Mouse (Mus musculus): ENCODE results near the gene Tuba1c.

The Tuba1c gene

GRCm38 (mm10) chr15:99029619-99030584, at the start of gene Tuba1c:
TSS of gene Tuba1c (plus strand) at chr15:99029891.
- ATAC-seq (ENCODE audit: low TSS enrichment) = no peak

- no peak for ATAC-seq (ENCODE audit: low TSS enrichment)
Observed at GRCm38 (mm10) chr15:98980012-98980614, 49.6 kb upstream of the Tuba1c start.

GRCm38 (mm10) chr15:98982100-98982499, 47.6 kb upstream of the Tuba1c start:
- ATAC-seq (ENCODE audit: low TSS enrichment) = no peak

GRCm38 (mm10) chr15:98983431-98984081, 46.1 kb upstream of the Tuba1c start:
- ATAC-seq (ENCODE audit: low TSS enrichment) = no peak

- ATAC-seq (ENCODE audit: low TSS enrichment) = no peak
Observed at GRCm38 (mm10) chr15:98984681-98985080, 45.0 kb upstream of the Tuba1c start.

GRCm38 (mm10) chr15:98985240-98985981, 44.3 kb upstream of the Tuba1c start:
- peak; percentile 86 for ATAC-seq (ENCODE audit: low TSS enrichment)

GRCm38 (mm10) chr15:98985982-98986715, 43.5 kb upstream of the Tuba1c start:
- no peak for ATAC-seq (ENCODE audit: low TSS enrichment)

GRCm38 (mm10) chr15:98987077-98987630, 42.5 kb upstream of the Tuba1c start:
- ATAC-seq (ENCODE audit: low TSS enrichment) = no peak

- no peak for ATAC-seq (ENCODE audit: low TSS enrichment)
Observed at GRCm38 (mm10) chr15:98987661-98988181, 42.0 kb upstream of the Tuba1c start.

GRCm38 (mm10) chr15:98988787-98989186, 40.9 kb upstream of the Tuba1c start:
- ATAC-seq (ENCODE audit: low TSS enrichment) = no peak

GRCm38 (mm10) chr15:98989701-98990430, 39.8 kb upstream of the Tuba1c start:
- ATAC-seq (ENCODE audit: low TSS enrichment) = no peak

- no peak for ATAC-seq (ENCODE audit: low TSS enrichment)
Observed at GRCm38 (mm10) chr15:98990669-98991539, 38.8 kb upstream of the Tuba1c start.

GRCm38 (mm10) chr15:98991540-98992050, 38.1 kb upstream of the Tuba1c start:
- no peak for ATAC-seq (ENCODE audit: low TSS enrichment)

GRCm38 (mm10) chr15:98992086-98992912, 37.4 kb upstream of the Tuba1c start:
- ATAC-seq (ENCODE audit: low TSS enrichment) = peak; percentile 87

GRCm38 (mm10) chr15:98993093-98993793, 36.4 kb upstream of the Tuba1c start:
- ATAC-seq (ENCODE audit: low TSS enrichment) = peak; percentile 82

GRCm38 (mm10) chr15:98993865-98994264, 35.8 kb upstream of the Tuba1c start:
- ATAC-seq (ENCODE audit: low TSS enrichment) = no peak

- no peak for ATAC-seq (ENCODE audit: low TSS enrichment)
Observed at GRCm38 (mm10) chr15:98994957-98995520, 34.7 kb upstream of the Tuba1c start.
